Mouse (Mus musculus): Measurements from ENCODE around the gene Ccno.
"Not testable (repeated sequence)": the region's sequence is repeated elsewhere in the genome, so short reads cannot be mapped to it uniquely, and the experiment has no call there.

The Ccno gene

DNA sequence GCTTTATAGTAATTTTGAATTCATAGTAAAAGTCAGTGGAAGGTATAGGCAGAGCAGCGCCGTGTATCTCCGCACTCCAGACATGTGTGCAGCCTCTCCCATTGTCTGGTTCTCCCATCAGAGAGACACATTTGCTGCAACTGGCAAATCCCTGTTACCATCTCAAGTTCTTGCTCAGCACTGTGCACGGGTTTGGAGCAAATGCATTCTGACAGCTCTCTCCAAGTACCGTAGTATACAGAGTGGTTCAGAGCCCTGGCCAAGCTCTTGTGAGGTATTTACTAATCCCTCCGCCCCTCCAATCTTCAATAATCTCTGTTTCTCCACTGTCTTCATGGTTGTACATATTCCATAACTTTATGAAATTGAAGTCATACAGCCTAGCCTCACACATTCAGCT is 25.1 kb downstream of the Ccno start:
- no peak for DNase-seq

- DNase-seq = not testable (repeated sequence)
Observed at GRCm38 (mm10) chr13:113013174-113013953, 25.8 kb downstream of the Ccno start.

- DNase-seq = no peak
Observed at GRCm38 (mm10) chr13:113021521-113021920, 33.9 kb downstream of the Ccno start.

DNA sequence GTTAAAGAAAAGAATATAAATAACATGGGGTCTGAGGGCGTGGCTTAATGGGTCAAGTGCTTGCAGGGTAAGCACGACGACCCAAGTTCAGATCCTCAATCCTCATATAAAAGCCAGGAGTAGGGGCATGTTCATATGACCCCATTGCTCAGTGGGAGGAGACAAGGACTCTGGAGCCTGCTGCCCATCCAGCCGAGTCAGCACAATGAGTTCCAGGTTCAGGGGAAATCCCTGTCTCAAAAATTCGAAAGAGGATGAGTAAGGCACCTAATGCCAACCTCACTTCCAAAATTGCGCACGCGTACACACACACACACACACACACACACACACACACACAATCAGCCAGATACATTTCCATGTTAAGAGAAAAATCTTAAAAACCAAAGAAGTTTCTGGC is 34.9 kb downstream of the Ccno start:
- no peak for DNase-seq

- no peak for DNase-seq
Observed at GRCm38 (mm10) chr13:113023274-113024143, 35.9 kb downstream of the Ccno start.

DNA sequence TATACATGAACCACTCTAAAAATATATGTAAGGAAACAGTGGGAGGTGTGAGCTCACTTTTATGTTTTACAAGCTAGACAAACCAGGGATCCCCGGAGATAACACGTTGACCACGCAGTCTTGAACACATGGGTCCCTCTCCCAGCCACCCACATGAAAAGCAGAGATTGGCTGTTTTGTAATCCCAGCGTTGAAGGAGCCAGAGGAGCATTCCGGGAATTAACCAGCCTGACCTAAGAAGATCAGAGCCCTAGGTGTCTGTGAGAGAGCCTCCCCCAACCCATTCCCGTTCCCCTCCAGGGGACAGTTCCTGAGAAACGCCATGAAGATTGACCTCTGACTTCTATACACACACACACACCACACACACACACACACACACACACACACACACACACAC is 43.7 kb downstream of the Ccno start:
- DNase-seq = no peak

DNA sequence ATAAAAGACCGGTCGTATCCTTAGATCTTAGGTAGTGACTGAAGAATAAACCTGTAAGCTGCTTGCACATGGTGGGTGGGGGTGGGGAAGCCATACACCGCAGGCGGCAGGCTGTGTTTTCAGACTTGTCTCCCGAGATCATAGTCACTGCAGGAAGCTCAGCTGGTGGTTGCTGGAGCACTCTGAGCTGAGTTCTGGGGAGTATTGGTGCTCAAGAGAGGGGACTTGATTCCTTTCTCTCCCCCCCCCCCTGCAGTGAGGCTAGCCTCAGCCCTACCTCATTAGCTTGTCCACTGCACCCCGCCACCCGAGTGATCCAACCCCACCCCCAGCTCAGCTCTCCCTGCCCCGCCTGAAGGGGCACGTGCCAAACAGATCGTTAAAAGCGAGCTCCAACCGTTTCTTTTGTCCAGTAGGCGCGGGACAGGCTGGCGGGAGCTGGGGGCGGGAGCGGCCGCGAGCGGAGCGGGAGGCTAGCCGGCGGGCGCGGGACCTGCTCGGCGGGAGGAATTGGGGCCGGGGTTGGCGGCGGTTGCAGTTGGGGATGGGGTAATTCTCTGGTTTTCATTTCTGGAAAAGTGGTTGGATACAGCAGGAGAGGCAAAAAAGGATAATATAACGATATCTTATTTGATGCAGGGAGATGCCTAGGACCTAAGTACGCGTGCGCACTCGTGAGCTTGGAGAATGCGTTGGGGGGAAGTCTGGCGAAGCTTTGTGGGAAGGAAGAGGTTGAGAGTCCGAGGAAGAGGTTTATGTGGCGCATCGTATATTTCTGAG is 44.4 kb downstream of the Ccno start:
- DNase-seq = no peak

GRCm38 (mm10) chr13:113032831-113033230 is 45.2 kb downstream of the Ccno start:
- no peak for DNase-seq

DNA sequence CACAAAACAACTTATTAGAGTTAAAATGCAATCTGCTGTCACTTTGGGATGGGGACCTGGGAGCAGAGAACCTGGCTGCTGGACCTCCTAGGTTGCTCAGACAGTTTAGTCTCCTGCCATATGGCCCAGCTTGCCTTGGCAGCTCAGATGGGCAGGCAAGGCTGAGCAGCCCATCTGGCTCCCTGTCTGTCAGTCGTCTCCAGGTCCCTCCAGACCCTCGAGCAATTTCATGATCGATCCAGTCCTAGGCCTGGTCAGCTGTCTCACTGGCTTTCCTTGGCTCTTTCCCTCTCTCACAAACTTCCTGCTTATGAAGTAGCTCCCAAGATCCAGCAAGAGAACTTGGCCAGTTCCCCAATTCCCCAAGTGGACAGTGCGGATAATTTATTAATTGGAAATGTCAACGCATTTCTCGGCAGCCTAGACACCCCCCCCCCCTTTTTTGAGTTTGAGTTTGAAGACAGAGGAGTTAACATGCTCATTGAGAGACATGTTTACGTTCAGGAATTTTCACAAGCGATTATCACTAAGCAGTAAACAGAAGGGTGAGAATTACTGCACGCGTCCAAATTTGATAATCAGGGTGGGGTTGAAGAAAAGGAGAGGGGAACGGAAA is 46.8 kb downstream of the Ccno start:
- no peak for DNase-seq

DNA sequence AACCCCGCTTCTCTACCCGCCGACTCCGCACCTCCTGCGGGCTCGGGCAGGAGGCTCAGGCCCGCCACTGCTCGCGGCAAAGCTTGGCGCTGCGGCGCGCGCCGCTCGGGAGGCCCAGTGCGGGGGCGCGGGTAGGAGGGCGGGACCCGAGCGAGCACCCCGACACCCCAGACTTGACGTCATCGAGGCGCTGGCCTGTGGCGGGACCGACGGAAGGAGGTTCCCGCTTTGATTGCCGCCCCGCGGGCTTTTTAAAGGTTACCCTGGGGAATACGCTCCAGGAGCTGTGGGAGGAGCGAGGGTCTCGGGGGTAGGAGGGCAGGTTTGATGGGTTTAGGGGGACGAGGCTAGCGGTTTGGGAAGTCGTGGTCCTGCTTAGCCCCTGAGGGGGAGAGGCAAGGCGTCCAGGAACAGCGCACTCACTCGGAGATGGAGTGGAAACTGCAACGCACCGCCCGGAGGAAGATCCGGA is 47.4 kb downstream of the Ccno start, which contains the start of gene Cdc20b:
TSS of gene Cdc20b (plus strand) at position 162 of the 472 bp plus-strand sequence.
- DNase-seq = peak; percentile 53

GRCm38 (mm10) chr13:113035852-113036251 is 48.2 kb downstream of the Ccno start:
- peak; percentile 85 for DNase-seq

Measured in kidney, postnatal 14 days (tissue).